Mouse (Mus musculus) intestine, embryonic 15.5 days (tissue): ENCODE data around the gene Itga2b. TPM values are rescaled to one million over a fixed set of nuclear protein-coding genes. Genes with fewer than 3 reads are reported as not detected.

Experiments
- ATAC-seq: fragments of 200-750 bp; cut with Nextera tagmentation; 2 replicates; pipeline ENCODE4 v1.8.0; 2017; ENCODE audit warnings: moderate TSS enrichment, moderate library complexity
- H3K27ac ChIP-seq: fragments of 300-500 bp; sonication (generic); 2 replicates; pipeline ENCODE4 v1.5.1; 2015; ENCODE audit warnings: mild to moderate bottlenecking, inconsistent platforms
- H3K27me3 ChIP-seq: fragments of 300-500 bp; sonication (generic); replicated peaks from 2 replicates; pipeline ENCODE4 v1.6.1; 2015; ENCODE audit warnings: inconsistent platforms
- H3K36me3 ChIP-seq: fragments of 300-500 bp; sonication (generic); 2 replicates; pipeline ENCODE4 v1.6.1; 2015; ENCODE audit warnings: inconsistent platforms
- H3K4me1 ChIP-seq: fragments of 300-500 bp; sonication (generic); replicated peaks from 2 replicates; pipeline ENCODE4 v1.6.1; 2015; ENCODE audit warnings: inconsistent platforms
- H3K4me2 ChIP-seq: fragments of 300-500 bp; sonication (generic); replicated peaks from 2 replicates; pipeline ENCODE4 v1.6.1; 2015; ENCODE audit warnings: mild to moderate bottlenecking, inconsistent platforms
- H3K4me3 ChIP-seq: fragments of 300-500 bp; sonication (generic); replicated peaks from 2 replicates; pipeline ENCODE4 v1.5.1; 2015; ENCODE audit warnings: inconsistent platforms
- H3K9ac ChIP-seq: fragments of 300-500 bp; sonication (generic); 2 replicates; pipeline ENCODE4 v1.6.1; 2015; ENCODE audit warnings: inconsistent platforms
- H3K9me3 ChIP-seq: fragments of 300-500 bp; sonication (generic); 2 replicates; pipeline ENCODE4 v1.6.1; 2016; ENCODE audit warnings: inconsistent platforms
- WGBS: fragments of 180-500 bp; shearing (Covaris S2); methylation state at CpG from one replicate; pipeline ENCODE4 v1.1.7; 2015; 5-methylcytosine and 5-hydroxymethylcytosine counted together
- polyA plus RNA-seq: library from polyadenylated mRNA; unstranded; fragments of >200 nt; fragmentation: Nextera tagmentation; extraction: Ambion mirVana; gene quantifications from 2 replicates; pipeline ENCODE4 v1.2.1, GENCODE M21; 2015

Gene Itga2b
- polyA plus RNA-seq, 1 experiment from 2014 or later = 5.1 TPM

GRCm38 (mm10) chr11:102405544-102406285 is 64.2 kb downstream of the Itga2b start:
- Histone ChIP-seq H3K9ac (peak overlapping the region; percentile 89; the same call in 1 of the 2 replicates), H3K4me2 (peak overlapping the region; percentile 80), H3K27ac (no peak overlapping the region), H3K27me3 (peaks cover 8% of the 10 kb centered on the region; the same call in 1 of the 2 replicates), H3K36me3 (peaks cover 21% of the 10 kb centered on the region), H3K4me1 (peaks cover 20% of the 10 kb centered on the region; the same call in 1 of the 2 replicates), H3K4me3 (peak overlapping the region; percentile 96), H3K9me3 (no peaks in the 10 kb centered on the region)
- no peak for ATAC-seq
- 80% methylated on average over 11 of the region's 11 CpGs for WGBS

- no peaks in the 10 kb centered on the region for H3K9me3 ChIP-seq
- H3K4me3 ChIP-seq = no peak overlapping the region
- peak overlapping the region; percentile 30; the same call in 1 of the 2 replicates for H3K4me2 ChIP-seq
- no peak overlapping the region for H3K9ac ChIP-seq
- H3K36me3 ChIP-seq = peaks cover 21% of the 10 kb centered on the region
- 77% methylated on average over 18 of the region's 18 CpGs for WGBS
- H3K27me3 ChIP-seq = peaks cover 15% of the 10 kb centered on the region
- no peak overlapping the region for H3K27ac ChIP-seq
- peaks cover 24% of the 10 kb centered on the region for H3K4me1 ChIP-seq
- ATAC-seq = no peak
These were observed 65.5 kb downstream of the Itga2b start for GRCm38 (mm10) chr11:102404161-102405010.

- no peak for ATAC-seq
- Histone ChIP-seq H3K4me1 (peaks cover 28% of the 10 kb centered on the region), H3K27me3 (peaks cover 22% of the 10 kb centered on the region), H3K4me2 (no peak overlapping the region), H3K4me3 (no peak overlapping the region), H3K27ac (no peak overlapping the region), H3K9me3 (no peaks in the 10 kb centered on the region), H3K36me3 (peaks cover 21% of the 10 kb centered on the region), H3K9ac (no peak overlapping the region)
- WGBS = 94% methylated on average over 11 of the region's 11 CpGs
These were observed 66.3 kb downstream of the Itga2b start for GRCm38 (mm10) chr11:102403657-102404056.

Other genes starting within 250 kb of the Itga2b start
- gene Hdac5, start 240.0 kb downstream of the Itga2b start, polyA plus RNA-seq = 54.3 and 62.8 TPM in 2 replicates
- gene BC030867, start 221.2 kb downstream of the Itga2b start, polyA plus RNA-seq = 13.1 and 13.5 TPM in 2 replicates
- 0.08 TPM in 1 of 2 replicates, not detected in the other for gene Asb16, start 201.4 kb downstream of the Itga2b start, polyA plus RNA-seq
- 44.3 and 48.5 TPM in 2 replicates for gene Tmub2, start 185.2 kb downstream of the Itga2b start, polyA plus RNA-seq
- 11.8 and 13.6 TPM in 2 replicates for gene Atxn7l3, start 173.5 kb downstream of the Itga2b start, polyA plus RNA-seq
- 77.8 and 80.2 TPM in 2 replicates for gene Ubtf, start 150.4 kb downstream of the Itga2b start, polyA plus RNA-seq
- gene Slc4a1, start 103.9 kb downstream of the Itga2b start, polyA plus RNA-seq = 15.2 and 18.0 TPM in 2 replicates
- gene Rundc3a, start 76.7 kb downstream of the Itga2b start, polyA plus RNA-seq = 8.7 and 10.8 TPM in 2 replicates
- gene Slc25a39, start 62.2 kb downstream of the Itga2b start, polyA plus RNA-seq = 305 and 329 TPM in 2 replicates
- 156 and 171 TPM in 2 replicates for gene Grn, start 39.8 kb downstream of the Itga2b start, polyA plus RNA-seq
- gene Fam171a2, start 22.4 kb downstream of the Itga2b start, polyA plus RNA-seq = 3.2 and 3.5 TPM in 2 replicates
- gene Gpatch8, start 86.3 kb upstream of the Itga2b start, polyA plus RNA-seq = 41.7 and 43.1 TPM in 2 replicates
- 12.0 and 14.5 TPM in 2 replicates for gene Gm11627, start 109.3 kb upstream of the Itga2b start, polyA plus RNA-seq
- gene Fzd2, start 134.3 kb upstream of the Itga2b start, polyA plus RNA-seq = 15.6 and 15.9 TPM in 2 replicates
- gene Meioc, start 193.6 kb upstream of the Itga2b start, polyA plus RNA-seq = 0.30 and 0.44 TPM in 2 replicates
- 40.0 and 46.7 TPM in 2 replicates for gene Ccdc43, start 227.7 kb upstream of the Itga2b start, polyA plus RNA-seq